ENCODE assay signal across 8 mouse cellular contexts in the genomic region with DNA sequence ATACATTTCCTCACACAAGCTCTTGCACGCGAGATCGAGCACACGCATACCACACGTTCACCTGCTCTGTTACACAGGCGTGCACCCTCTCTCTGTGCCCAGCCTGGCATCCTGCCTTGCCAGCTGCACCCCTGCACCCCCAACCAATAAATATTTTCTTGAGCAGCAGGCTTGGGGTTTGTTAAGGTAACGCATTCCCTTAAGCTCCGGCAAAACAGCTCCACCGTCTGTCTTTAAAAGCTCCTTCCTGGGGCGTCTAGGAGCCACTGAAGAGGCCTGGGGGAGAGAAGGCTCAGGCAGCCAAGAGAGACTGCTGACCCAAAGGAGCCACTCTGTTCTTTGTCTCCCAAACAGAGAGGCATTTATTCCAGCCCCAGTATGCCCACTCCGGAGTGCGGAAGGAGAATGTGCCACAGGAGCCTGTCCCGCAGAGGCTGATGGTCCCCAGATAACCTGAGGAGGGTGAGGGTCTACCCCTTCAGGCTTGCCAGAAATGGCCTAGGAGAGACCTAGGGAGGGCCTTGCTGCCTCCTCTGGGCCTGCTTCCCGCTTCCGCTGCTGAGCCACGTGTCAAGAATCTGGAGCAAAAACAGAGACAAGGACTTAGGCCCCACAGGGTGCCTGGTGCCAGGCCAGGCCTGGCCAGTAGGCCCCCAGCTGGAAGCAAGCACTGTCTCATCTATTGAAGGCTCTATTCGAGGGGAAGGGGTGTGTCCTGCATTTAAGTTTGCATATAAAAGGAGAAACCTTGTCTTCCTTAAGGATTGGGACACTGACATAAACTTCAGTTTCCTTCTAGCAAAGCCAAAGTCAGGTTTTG. TPM values are rescaled to one million over a fixed set of nuclear protein-coding genes. Genes with fewer than 3 reads are reported as not detected.
A peak's percentile ranks its signal among the peaks of the same experiment; 100 is the strongest.
DNase-seq lines count a peak whose midpoint lies in the region; ATAC-seq and TF ChIP-seq lines count a peak whose summit lies in the region.

No protein-coding gene starts in this region.

- TF ChIP-seq CTCF in forebrain, postnatal 0 days (IDR thresholded peaks at IDR 0.05; ENCODE audit: low read depth), result 0 out of 2 replicates have a peak, but pooled peaks have one; percentile 0

- 5% methylated on average over 17 of the region's 17 CpGs for WGBS in forebrain, postnatal 0 days
- WGBS in limb, embryonic 14.5 days, result 11% methylated on average over 17 of the region's 17 CpGs
- WGBS in neural tube, embryonic 13.5 days, result 7% methylated on average over 17 of the region's 17 CpGs

- peak overlapping the region; percentile 69 for H3K27ac ChIP-seq in forebrain, postnatal 0 days (ENCODE audit: low read depth, low read length)
- H3K27ac ChIP-seq in limb, embryonic 14.5 days (replicated peaks; ENCODE audit: low read depth, low read length), result peak overlapping the region; percentile 65
- H3K27ac ChIP-seq in neural tube, embryonic 13.5 days (replicated peaks), result peak overlapping the region; percentile 84

- H3K4me1 ChIP-seq in forebrain, postnatal 0 days (ENCODE audit: insufficient read depth), result peaks cover 13% of the 10 kb centered on the region
- peaks cover 22% of the 10 kb centered on the region for H3K4me1 ChIP-seq in limb, embryonic 14.5 days (ENCODE audit: control insufficient read depth, insufficient read depth, low read length)
- H3K4me1 ChIP-seq in neural tube, embryonic 13.5 days (replicated peaks), result peaks cover 48% of the 10 kb centered on the region

- no peaks in the 10 kb centered on the region; the same call in 1 of the 2 replicates for H3K36me3 ChIP-seq in forebrain, postnatal 0 days (ENCODE audit: insufficient read depth)
- no peaks in the 10 kb centered on the region for H3K36me3 ChIP-seq in limb, embryonic 14.5 days (ENCODE audit: control insufficient read depth, insufficient read depth, low read length)
- H3K36me3 ChIP-seq in neural tube, embryonic 13.5 days, result no peaks in the 10 kb centered on the region

- H3K27me3 ChIP-seq in forebrain, postnatal 0 days (ENCODE audit: insufficient read depth, low read length), result peaks cover 5% of the 10 kb centered on the region; the same call in 1 of the 2 replicates
- H3K27me3 ChIP-seq in limb, embryonic 14.5 days (ENCODE audit: control insufficient read depth, insufficient read depth, low read length), result no peaks in the 10 kb centered on the region
- peaks cover 29% of the 10 kb centered on the region for H3K27me3 ChIP-seq in neural tube, embryonic 13.5 days

- TF ChIP-seq POLR2A in limb, embryonic 14.5 days (IDR thresholded peaks at IDR 0.05; ENCODE audit: borderline replicate concordance, extremely low read depth, insufficient read depth, insufficient read length), result no peak

- H3K9ac ChIP-seq in forebrain, postnatal 0 days, result peak overlapping the region; percentile 87
- H3K9ac ChIP-seq in limb, embryonic 14.5 days (ENCODE audit: low read depth, low read length, severe bottlenecking), result peak overlapping the region; percentile 83
- peak overlapping the region; percentile 90 for H3K9ac ChIP-seq in neural tube, embryonic 13.5 days

- peak overlapping the region; percentile 89 for H3K4me2 ChIP-seq in forebrain, postnatal 0 days (ENCODE audit: low read depth)
- peak overlapping the region; percentile 95 for H3K4me2 ChIP-seq in limb, embryonic 14.5 days (replicated peaks; ENCODE audit: low read depth, low read length, severe bottlenecking)
- peak overlapping the region; percentile 87 for H3K4me2 ChIP-seq in neural tube, embryonic 13.5 days

- peak overlapping the region; percentile 78 for H3K4me3 ChIP-seq in forebrain, postnatal 0 days (ENCODE audit: low read depth, low read length)
- peak overlapping the region; percentile 66 for H3K4me3 ChIP-seq in limb, embryonic 14.5 days (replicated peaks; ENCODE audit: low read length)
- H3K4me3 ChIP-seq in neural tube, embryonic 13.5 days, result peak overlapping the region; percentile 73

- peak; percentile 44 for ATAC-seq in forebrain, postnatal 0 days
- no peak for ATAC-seq in limb, embryonic 14.5 days (ENCODE audit: low FRiP score, low read depth)
- ATAC-seq in neural tube, embryonic 13.5 days (ENCODE audit: low read depth), result peak; percentile 48

- no peaks in the 10 kb centered on the region for H3K9me3 ChIP-seq in forebrain, postnatal 0 days (ENCODE audit: low read length)
- no peaks in the 10 kb centered on the region for H3K9me3 ChIP-seq in limb, embryonic 14.5 days (ENCODE audit: control insufficient read depth, low read length)
- H3K9me3 ChIP-seq in neural tube, embryonic 13.5 days, result no peaks in the 10 kb centered on the region

- peak; percentile 54 for DNase-seq in adrenal gland, adult 2 months
- DNase-seq in adrenal gland, postnatal 4 days (ENCODE audit: low spot score in 2 of 2), result no peak
- peak; percentile 85 for DNase-seq in brain, adult 2 months (ENCODE audit: low read depth, low spot score)
- peak; percentile 64 for DNase-seq in forebrain, postnatal 0 days
- peak; percentile 78 for DNase-seq in kidney, adult 9 months
- DNase-seq in limb, embryonic 14.5 days (ENCODE audit: low spot score), result no peak
- DNase-seq in urinary bladder, adult 18-20 months (ENCODE audit: low spot score in 2 of 2), result no peak

RNA-seq across cellular contexts. Expression of a gene that starts 59.4 kb away (rescaled TPM):
- 100 to 1,000 TPM; 134 to 144 TPM for total RNA-seq in adrenal gland, adult 2 months (2021)
- polyA plus RNA-seq in adrenal gland, adult 2 months (2012; rRNA removed), result 268 and 330 TPM in 2 replicates
- 100 to 1,000 TPM; 116 to 117 TPM for total RNA-seq in adrenal gland, postnatal 4 days (2021)
- total RNA-seq in forebrain, postnatal 0 days (2014; rRNA removed), result 53.9 and 54.1 TPM in 2 replicates
- polyA plus RNA-seq in forebrain, postnatal 0 days (2015; fragmentation: Nextera tagmentation; extraction: Ambion mirVana), result 32.7 and 33.2 TPM in 2 replicates
- polyA plus RNA-seq in limb, embryonic 14.5 days (2012; rRNA removed), result 25.9 and 30.3 TPM in 2 replicates
- polyA plus RNA-seq in limb, embryonic 14.5 days (2014; fragmentation: Nextera tagmentation; extraction: Ambion mirVana), result 12.7 and 20.3 TPM in 2 replicates
- 17.8 and 21.5 TPM in 2 replicates for polyA plus RNA-seq in neural tube, embryonic 13.5 days (2015; fragmentation: Nextera tagmentation; extraction: Ambion mirVana)

Comparison
In these comparisons a context has a peak if more than half of its experiments do, and no peak if none do; other contexts are left out.
1. DNase-seq: peak in adrenal gland, adult 2 months (single experiment), brain, adult 2 months (single experiment), forebrain, postnatal 0 days (single experiment) and kidney, adult 9 months (single experiment); none in adrenal gland, postnatal 4 days (0 of 2), limb, embryonic 14.5 days (single experiment) and urinary bladder, adult 18-20 months (0 of 2).
2. Peak in every context shown above with its lines, with median percentiles within 50 percentile points of each other: H3K27ac ChIP-seq, H3K4me2 ChIP-seq, H3K4me3 ChIP-seq and H3K9ac ChIP-seq.